Mouse (Mus musculus) MEL (cell line): ENCODE measurements around the gene Nelfb. TPM values are rescaled to one million over a fixed set of nuclear protein-coding genes. Genes with fewer than 3 reads are reported as not detected.

Source experiments
- DNase-seq: peaks from one replicate; pipeline ENCODE4 v3.0.0; 2011; ENCODE audit warnings: low read depth, low spot score
- H3K27ac ChIP-seq: 2 replicates; pipeline ENCODE4 v1.5.1; 2012; ENCODE audit warnings: low read depth, mild to moderate bottlenecking, control low read depth, low read length, moderate library complexity; ENCODE audit not compliant: control insufficient read depth
- H3K27me3 ChIP-seq, 2 experiments: fragments of 150-350 bp in 1 of 2; sonication (generic) in 1 of 2; 2 replicates each; pipeline ENCODE4 v1.6.1; 2012; ENCODE audit warnings: low read length in 2 of 2, mild to moderate bottlenecking in 2 of 2, improper control_type of control experiment in 1 of 2, moderate library complexity in 1 of 2; ENCODE audit not compliant: insufficient read depth in 2 of 2, control insufficient read depth in 1 of 2
- H3K36me3 ChIP-seq, 2 experiments: 2 replicates each; pipeline ENCODE4 v1.6.1; 2012 to 2014; ENCODE audit warnings: low read length in 2 of 2, improper control_type of control experiment in 1 of 2, inconsistent platforms in 1 of 2, mild to moderate bottlenecking in 1 of 2; ENCODE audit not compliant: insufficient read depth in 2 of 2, control insufficient read depth in 1 of 2
- H3K4me1 ChIP-seq, 2 experiments: fragments of 150-350 bp in 1 of 2; sonication (generic) in 1 of 2; 2 replicates each; pipeline ENCODE4 v1.6.1; 2012; ENCODE audit warnings: low read length in 2 of 2, improper control_type of control experiment in 1 of 2, mild to moderate bottlenecking in 1 of 2; ENCODE audit not compliant: insufficient read depth in 2 of 2, control insufficient read depth in 1 of 2
- H3K4me3 ChIP-seq, 2 experiments: fragments of 150-350 bp in 1 of 2; sonication (generic) in 1 of 2; 2 replicates each; pipeline ENCODE4 v1.5.1; 2012; ENCODE audit warnings: low read depth in 2 of 2, low read length in 2 of 2, mild to moderate bottlenecking in 2 of 2, moderate library complexity in 2 of 2, control low read depth in 1 of 2, improper control_type of control experiment in 1 of 2; ENCODE audit not compliant: control insufficient read depth in 1 of 2, insufficient read depth in 1 of 2
- H3K79me2 ChIP-seq: 2 replicates; pipeline ENCODE4 v1.6.1; 2012; ENCODE audit warnings: mild to moderate bottlenecking, low read length, moderate library complexity; ENCODE audit not compliant: control insufficient read depth, poor library complexity, insufficient read depth
- H3K9ac ChIP-seq: 2 replicates; pipeline ENCODE4 v1.6.1; 2012; ENCODE audit warnings: low read depth, mild to moderate bottlenecking, control low read depth, low read length, moderate library complexity; ENCODE audit not compliant: control insufficient read depth, poor library complexity, severe bottlenecking
- H3K9me3 ChIP-seq: fragments of 150-350 bp; sonication (generic); replicated peaks from 2 replicates; pipeline ENCODE4 v1.6.1; 2012; ENCODE audit warnings: mild to moderate bottlenecking, low read length, improper control_type of control experiment, moderate library complexity; ENCODE audit not compliant: insufficient read depth
- CTCF ChIP-seq, 3 experiments: IDR thresholded peaks in 2 of 3; conservative IDR thresholded peaks in 1 of 3; 2 replicates each; pipeline ENCODE4 v1.5.1; 2011 to 2012; ENCODE audit warnings: low read length in 3 of 3, low read depth in 2 of 3, mild to moderate bottlenecking in 2 of 3, improper control_type of control experiment in 1 of 3, inconsistent platforms in 1 of 3, mixed read lengths in 1 of 3, moderate library complexity in 1 of 3; ENCODE audit not compliant: control insufficient read depth in 1 of 3, insufficient read depth in 1 of 3, poor library complexity in 1 of 3, severe bottlenecking in 1 of 3
- E2F4 ChIP-seq: IDR thresholded peaks from 2 replicates; pipeline ENCODE4 v1.6.1; 2011; ENCODE audit warnings: low read depth, low read length, improper control_type of control experiment, borderline replicate concordance
- ELF1 ChIP-seq: IDR thresholded peaks from 2 replicates; pipeline ENCODE4 v1.6.1; 2014; ENCODE audit warnings: low read depth, mild to moderate bottlenecking, inconsistent platforms, low read length, improper control_type of control experiment, moderate library complexity
- ETS1 ChIP-seq: IDR thresholded peaks from 2 replicates; pipeline ENCODE4 v1.6.1; 2012; ENCODE audit warnings: low read depth, mild to moderate bottlenecking, inconsistent platforms, low read length, improper control_type of control experiment, moderate library complexity
- HCFC1 ChIP-seq: IDR thresholded peaks from 2 replicates; pipeline ENCODE4 v1.6.1; 2012; ENCODE audit warnings: low read depth, mild to moderate bottlenecking, inconsistent platforms, low read length, improper control_type of control experiment, moderate library complexity
- JUND ChIP-seq: IDR thresholded peaks from 2 replicates; pipeline ENCODE4 v1.6.1; 2011; ENCODE audit warnings: low read depth, mild to moderate bottlenecking, improper control_type of control experiment, low read length
- MAZ ChIP-seq: IDR thresholded peaks from 2 replicates; pipeline ENCODE4 v1.6.1; 2012; ENCODE audit warnings: low read depth, mild to moderate bottlenecking, inconsistent platforms, low read length, improper control_type of control experiment
- MEF2A ChIP-seq: IDR thresholded peaks from 2 replicates; pipeline ENCODE4 v1.6.1; 2014; ENCODE audit warnings: low read depth, mild to moderate bottlenecking, inconsistent platforms, low read length, improper control_type of control experiment; ENCODE audit not compliant: poor library complexity, insufficient replicate concordance, severe bottlenecking; ENCODE audit errors: extremely low read depth
- MYB ChIP-seq: IDR thresholded peaks from 2 replicates; pipeline ENCODE4 v1.6.1; 2011; ENCODE audit warnings: mild to moderate bottlenecking, low read depth, low read length, improper control_type of control experiment
- MYC ChIP-seq: IDR thresholded peaks from 2 replicates; pipeline ENCODE4 v1.6.1; 2011; ENCODE audit warnings: low read depth, mild to moderate bottlenecking, low read length, improper control_type of control experiment, moderate library complexity
- NRF1 ChIP-seq: IDR thresholded peaks from 2 replicates; pipeline ENCODE4 v1.6.1; 2014; ENCODE audit warnings: low read depth, mild to moderate bottlenecking, inconsistent platforms, low read length, improper control_type of control experiment, moderate library complexity; ENCODE audit not compliant: poor library complexity, insufficient read depth, severe bottlenecking
- POLR2AphosphoS2 ChIP-seq: IDR thresholded peaks from 2 replicates; pipeline ENCODE4 v1.6.1; 2011; ENCODE audit warnings: low read length, improper control_type of control experiment
- POLR2AphosphoS5 ChIP-seq: IDR thresholded peaks from 2 replicates; pipeline ENCODE4 v1.6.1; 2012; ENCODE audit warnings: low read depth, borderline replicate concordance, mild to moderate bottlenecking, inconsistent platforms, low read length, moderate library complexity, mixed read lengths
- RAD21 ChIP-seq: IDR thresholded peaks from 2 replicates; pipeline ENCODE4 v1.6.1; 2011; ENCODE audit warnings: mild to moderate bottlenecking, low read depth, low read length, improper control_type of control experiment
- RCOR1 ChIP-seq: IDR thresholded peaks from 2 replicates; pipeline ENCODE4 v1.6.1; 2012; ENCODE audit warnings: low read depth, mild to moderate bottlenecking, inconsistent platforms, low read length, improper control_type of control experiment
- SIN3A ChIP-seq: IDR thresholded peaks from 2 replicates; pipeline ENCODE4 v1.6.1; 2012; ENCODE audit warnings: low read length, improper control_type of control experiment, inconsistent platforms
- SMC3 ChIP-seq: IDR thresholded peaks from 2 replicates; pipeline ENCODE4 v1.6.1; 2011; ENCODE audit warnings: low read depth, low read length, improper control_type of control experiment
- TAL1 ChIP-seq: IDR thresholded peaks from 2 replicates; pipeline ENCODE4 v1.6.1; 2012; ENCODE audit warnings: mild to moderate bottlenecking, inconsistent platforms, low read length, moderate library complexity, mixed read lengths
- TBP ChIP-seq: IDR thresholded peaks from 2 replicates; pipeline ENCODE4 v1.8.0; 2011; ENCODE audit warnings: low read depth, low read length, improper control_type of control experiment
- UBTF ChIP-seq: IDR thresholded peaks from 2 replicates; pipeline ENCODE4 v1.6.1; 2012; ENCODE audit warnings: low read depth, mild to moderate bottlenecking, inconsistent platforms, low read length, improper control_type of control experiment, moderate library complexity, borderline replicate concordance; ENCODE audit not compliant: insufficient read depth
- USF1 ChIP-seq: IDR thresholded peaks from 2 replicates; pipeline ENCODE4 v1.6.1; 2014; ENCODE audit warnings: low read depth, mild to moderate bottlenecking, inconsistent platforms, low read length, improper control_type of control experiment, moderate library complexity
- USF2 ChIP-seq, 2 experiments: IDR thresholded peaks; 2 replicates each; pipeline ENCODE4 v1.6.1; 2011 to 2012; ENCODE audit warnings: improper control_type of control experiment in 2 of 2, low read length in 2 of 2, borderline replicate concordance in 1 of 2, inconsistent platforms in 1 of 2, low read depth in 1 of 2, mild to moderate bottlenecking in 1 of 2; ENCODE audit not compliant: insufficient read depth in 1 of 2
- ZKSCAN1 ChIP-seq: IDR thresholded peaks from 2 replicates; pipeline ENCODE4 v1.6.1; 2012; ENCODE audit warnings: low read depth, mild to moderate bottlenecking, inconsistent platforms, low read length, improper control_type of control experiment, moderate library complexity
- ZNF384 ChIP-seq: IDR thresholded peaks from 2 replicates; pipeline ENCODE4 v1.6.1; 2012; ENCODE audit warnings: low read depth, mild to moderate bottlenecking, inconsistent platforms, low read length, improper control_type of control experiment
- polyA plus RNA-seq, 2 experiments: library from polyadenylated mRNA; stranded (reverse) in 1 of 2; unstranded in 1 of 2; fragments of >175 nt in 1 of 2; fragments of >200 nt in 1 of 2; gene quantifications; 2 replicates each; pipeline versions ENCODE4 v1.2.1 to v1.2.4; 2012; ENCODE audit warnings: low replicate concordance in 2 of 2, low read depth in 1 of 2; ENCODE audit not compliant: insufficient read length in 2 of 2, insufficient read depth in 1 of 2, missing spikeins in 1 of 2
- total RNA-seq: library from RNA; depleted of rRNA; stranded (reverse); fragments of 300-350 nt; gene quantifications from 2 replicates; pipeline ENCODE4 v1.2.3, GENCODE M21; 2012

The Nelfb gene
- total and polyA plus RNA-seq, 3 experiments = 62.9 to 83.5 TPM; not detected in 1

DNA sequence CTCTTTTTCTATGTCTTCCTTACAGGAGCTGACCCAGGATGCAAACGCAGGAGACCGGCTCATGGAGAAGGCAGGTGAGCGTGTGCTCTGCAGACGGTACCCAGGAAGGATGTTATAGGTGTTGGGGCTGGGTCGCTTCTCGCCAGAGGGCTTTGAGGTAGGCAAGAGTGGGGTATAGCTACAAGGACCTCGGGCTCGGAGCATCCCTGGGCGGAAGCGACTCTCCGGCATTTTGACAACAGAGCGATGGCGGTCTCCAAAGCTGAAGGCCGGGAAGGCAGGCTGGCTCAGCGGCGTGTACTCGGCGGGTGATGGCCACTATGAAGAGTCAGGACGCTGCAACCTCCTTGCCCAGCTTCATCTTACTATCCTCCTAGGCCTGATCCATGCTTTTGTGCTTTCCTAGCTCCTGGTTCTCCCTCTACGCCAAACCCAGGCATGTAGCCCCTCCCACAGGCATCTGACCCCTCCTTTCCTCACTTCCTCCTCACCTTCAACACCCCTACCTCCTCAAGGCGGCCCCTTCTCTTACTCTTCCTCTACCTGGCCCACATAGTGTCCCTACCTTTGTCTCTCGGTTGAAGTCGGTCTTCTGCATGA lies 2.1 kb upstream of the Nelfb start:
- H3K9ac ChIP-seq = no peak overlapping the region
- H3K36me3 ChIP-seq = peaks cover 0 to 14% of the 10 kb centered on the region in 2 experiments; a peak in 3 of 4 replicates
- peaks cover 19% of the 10 kb centered on the region for H3K79me2 ChIP-seq
- no peak overlapping the region for H3K4me3 ChIP-seq
- no peak for TF ChIP-seq MYC
- TF ChIP-seq POLR2AphosphoS2 = no peak
- no peak for TF ChIP-seq HCFC1
- TF ChIP-seq TBP = no peak
- TF ChIP-seq ZNF384 = no peak
- TF ChIP-seq TAL1 = no peak
- TF ChIP-seq CTCF (IDR thresholded peaks at IDR 0.05 in 2 of 3, conservative IDR thresholded peaks at IDR 0.05 in 1 of 3; ENCODE audit: control insufficient read depth in 1 of 3, insufficient read depth in 1 of 3, low read depth in 2 of 3, low read length in 3 of 3, poor library complexity in 1 of 3, severe bottlenecking in 1 of 3) = no peak
- TF ChIP-seq ZKSCAN1 = no peak
- no peak for TF ChIP-seq ELF1
- no peak for TF ChIP-seq E2F4
- no peak for TF ChIP-seq RAD21
- no peak for TF ChIP-seq SIN3A
- TF ChIP-seq, all 39 proteins: peak for 0
- H3K27ac ChIP-seq = no peak overlapping the region
- no peaks in the 10 kb centered on the region for H3K9me3 ChIP-seq
- no peaks in the 10 kb centered on the region for H3K27me3 ChIP-seq
- no peak for DNase-seq
- peaks cover 6 to 17% of the 10 kb centered on the region in 2 experiments for H3K4me1 ChIP-seq

DNA sequence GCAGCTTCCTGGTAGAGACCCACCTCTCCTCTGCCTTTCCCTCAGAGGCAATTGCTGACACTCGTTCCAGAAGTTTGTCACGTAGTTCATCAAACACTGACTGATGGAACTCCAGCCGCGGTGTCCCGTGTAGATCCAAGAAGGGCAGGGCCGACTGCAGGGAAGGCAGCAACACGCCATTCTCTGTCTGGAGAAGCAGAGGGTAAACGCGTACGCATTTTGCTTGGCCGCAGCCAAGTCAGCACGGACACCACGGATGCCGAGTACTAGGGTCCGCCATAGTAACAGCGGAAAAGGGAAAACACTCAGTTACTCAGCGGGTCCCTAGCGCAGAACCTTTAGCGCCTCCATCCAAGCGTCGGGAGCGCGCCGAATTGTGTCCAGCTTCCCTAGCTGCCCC lies 603 bp downstream of the Nelfb start:
- H3K4me3 ChIP-seq = peak overlapping the region; percentile 69 to 97
- no peaks in the 10 kb centered on the region for H3K9me3 ChIP-seq
- no peaks in the 10 kb centered on the region for H3K27me3 ChIP-seq
- peak overlapping the region; percentile 93 for H3K9ac ChIP-seq
- H3K36me3 ChIP-seq = peaks cover 2 to 11% of the 10 kb centered on the region in 2 experiments
- peaks cover 6 to 17% of the 10 kb centered on the region in 2 experiments for H3K4me1 ChIP-seq
- no peak for DNase-seq
- peaks cover 21% of the 10 kb centered on the region for H3K79me2 ChIP-seq
- TF ChIP-seq HCFC1 (no peak), UBTF (0 out of 2 replicates have a peak, but pooled peaks have one; percentile 43), MAZ (no peak)
- H3K27ac ChIP-seq = peak overlapping the region; percentile 76

DNA sequence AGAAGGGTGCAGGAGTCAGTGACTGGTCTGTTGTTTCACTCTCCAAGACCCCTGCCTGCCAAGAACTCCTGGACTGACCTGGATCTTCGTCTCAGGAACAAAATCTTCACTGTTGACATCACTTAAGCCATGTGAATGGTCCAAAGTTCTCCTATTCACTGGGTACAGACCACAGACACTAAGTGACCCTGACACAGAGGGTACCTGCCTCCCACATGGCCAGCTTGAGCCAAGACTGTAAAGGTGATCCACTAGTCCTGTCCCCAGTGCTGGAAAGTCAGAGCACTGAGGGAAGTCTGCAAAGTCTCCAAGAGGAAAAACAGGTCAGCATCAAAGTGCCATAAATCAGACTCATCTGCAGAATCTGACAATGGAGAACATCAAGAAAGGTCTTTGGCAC lies 3.7 kb downstream of the Nelfb start:
- Histone ChIP-seq H3K27ac (no peak overlapping the region), H3K9ac (no peak overlapping the region), H3K79me2 (peaks cover 21% of the 10 kb centered on the region), H3K9me3 (no peaks in the 10 kb centered on the region), H3K4me1 (peaks cover 11 to 28% of the 10 kb centered on the region in 2 experiments), H3K4me3 (no peak overlapping the region), H3K27me3 (no peaks in the 10 kb centered on the region), H3K36me3 (peaks cover 6 to 19% of the 10 kb centered on the region in 2 experiments)
- DNase-seq = no peak
- TF ChIP-seq POLR2AphosphoS5 (no peak), RCOR1 (no peak), SMC3 (no peak), ELF1 (no peak), UBTF (no peak), POLR2AphosphoS2 (no peak), NRF1 (no peak), JUND (no peak), MYB (no peak), MYC (no peak), ETS1 (no peak), MEF2A (no peak), ZKSCAN1 (no peak), USF2 (IDR thresholded peaks at IDR 0.05; ENCODE audit: borderline replicate concordance in 1 of 2, insufficient read depth in 1 of 2, low read depth in 1 of 2, low read length in 2 of 2) (no peak), USF1 (no peak)
